Mouse (Mus musculus) intestine, embryonic 16.5 days (tissue): ENCODE results near the gene Slc13a3. TPM values are rescaled to one million over a fixed set of nuclear protein-coding genes. Genes with fewer than 3 reads are reported as not detected.

Source experiments
- ATAC-seq: fragments of 200-750 bp; cut with Nextera tagmentation; 2 replicates; pipeline ENCODE4 v1.8.0; 2017; ENCODE audit warnings: moderate TSS enrichment, moderate library complexity
- H3K27ac ChIP-seq: fragments of 300-500 bp; sonication (generic); 2 replicates; pipeline ENCODE4 v1.5.1; 2014; ENCODE audit warnings: mild to moderate bottlenecking, low read length
- H3K27me3 ChIP-seq: fragments of 300-500 bp; sonication (generic); replicated peaks from 2 replicates; pipeline ENCODE4 v1.6.1; 2014; ENCODE audit warnings: low read length, control low read depth, mixed read lengths; ENCODE audit not compliant: control insufficient read depth, insufficient read depth
- H3K36me3 ChIP-seq: fragments of 300-500 bp; sonication (generic); 2 replicates; pipeline ENCODE4 v1.6.1; 2014; ENCODE audit warnings: low read length, control low read depth; ENCODE audit not compliant: control insufficient read depth, insufficient read depth
- H3K4me1 ChIP-seq: fragments of 300-500 bp; sonication (generic); 2 replicates; pipeline ENCODE4 v1.6.1; 2014; ENCODE audit warnings: low read length, control low read depth, mixed read lengths; ENCODE audit not compliant: control insufficient read depth, insufficient read depth
- H3K4me2 ChIP-seq: fragments of 300-500 bp; sonication (generic); 2 replicates; pipeline ENCODE4 v1.6.1; 2014; ENCODE audit warnings: low read depth, low read length, control low read depth
- H3K4me3 ChIP-seq: fragments of 300-500 bp; sonication (generic); 2 replicates; pipeline ENCODE4 v1.5.1; 2014; ENCODE audit warnings: mild to moderate bottlenecking, low read length
- H3K9ac ChIP-seq: fragments of 300-500 bp; sonication (generic); 2 replicates; pipeline ENCODE4 v1.6.1; 2014; ENCODE audit warnings: low read depth, low read length
- H3K9me3 ChIP-seq: fragments of 300-500 bp; sonication (generic); 2 replicates; pipeline ENCODE4 v1.6.1; 2016; ENCODE audit warnings: low read length, control low read depth; ENCODE audit not compliant: control insufficient read depth
- WGBS: fragments of 180-500 bp; shearing (Covaris S2); extraction: QIAGEN DNeasy Blood & Tissue Kit; methylation state at CpG from one replicate; pipeline ENCODE4 v1.1.7; 2014; 5-methylcytosine and 5-hydroxymethylcytosine counted together
- polyA plus RNA-seq: library from polyadenylated mRNA; unstranded; fragments of >200 nt; fragmentation: Nextera tagmentation; extraction: Ambion mirVana; gene quantifications from 2 replicates; pipeline ENCODE4 v1.2.1, GENCODE M21; 2015

Gene Slc13a3
- polyA plus RNA-seq, 1 experiment from 2014 or later, result 0.56 TPM

DNA sequence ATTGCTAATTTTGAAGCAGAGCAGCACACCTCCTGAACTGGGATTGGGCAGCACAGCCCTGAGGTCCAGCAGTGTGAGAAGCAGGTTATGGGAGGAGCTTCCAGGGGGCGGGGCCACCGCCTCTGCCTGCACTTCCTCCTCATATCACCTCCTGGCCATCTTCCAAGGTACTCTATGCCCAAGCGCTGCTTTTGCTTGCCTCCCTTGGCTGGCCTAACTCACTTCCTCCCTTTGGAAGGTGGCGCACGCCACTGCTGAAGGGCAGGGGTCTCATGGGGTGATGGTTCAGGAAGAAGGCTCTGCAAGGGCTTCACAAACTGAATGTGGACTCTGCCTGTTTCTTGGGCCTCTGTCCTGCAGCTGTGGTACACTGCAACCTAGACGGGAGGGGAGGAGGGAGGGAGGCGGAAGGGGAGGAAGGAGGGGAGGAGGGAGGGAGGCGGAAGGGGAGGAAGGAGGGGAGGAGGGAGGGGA lies 105.9 kb downstream of the Slc13a3 start:
- Histone ChIP-seq H3K4me3 (peak overlapping the region; percentile 14; the same call in 1 of the 2 replicates), H3K9me3 (no peaks in the 10 kb centered on the region), H3K27me3 (peaks cover 9% of the 10 kb centered on the region; the same call in 1 of the 2 replicates), H3K4me2 (peak overlapping the region; percentile 37; the same call in 1 of the 2 replicates), H3K4me1 (peaks cover 13% of the 10 kb centered on the region), H3K36me3 (no peaks in the 10 kb centered on the region), H3K9ac (0 out of 2 replicates have a peak overlapping the region, but pooled peaks have one; percentile 33), H3K27ac (no peak overlapping the region)
- WGBS, result 10% methylated on average over 5 of the region's 8 CpGs
- ATAC-seq, result peak; percentile 83

DNA sequence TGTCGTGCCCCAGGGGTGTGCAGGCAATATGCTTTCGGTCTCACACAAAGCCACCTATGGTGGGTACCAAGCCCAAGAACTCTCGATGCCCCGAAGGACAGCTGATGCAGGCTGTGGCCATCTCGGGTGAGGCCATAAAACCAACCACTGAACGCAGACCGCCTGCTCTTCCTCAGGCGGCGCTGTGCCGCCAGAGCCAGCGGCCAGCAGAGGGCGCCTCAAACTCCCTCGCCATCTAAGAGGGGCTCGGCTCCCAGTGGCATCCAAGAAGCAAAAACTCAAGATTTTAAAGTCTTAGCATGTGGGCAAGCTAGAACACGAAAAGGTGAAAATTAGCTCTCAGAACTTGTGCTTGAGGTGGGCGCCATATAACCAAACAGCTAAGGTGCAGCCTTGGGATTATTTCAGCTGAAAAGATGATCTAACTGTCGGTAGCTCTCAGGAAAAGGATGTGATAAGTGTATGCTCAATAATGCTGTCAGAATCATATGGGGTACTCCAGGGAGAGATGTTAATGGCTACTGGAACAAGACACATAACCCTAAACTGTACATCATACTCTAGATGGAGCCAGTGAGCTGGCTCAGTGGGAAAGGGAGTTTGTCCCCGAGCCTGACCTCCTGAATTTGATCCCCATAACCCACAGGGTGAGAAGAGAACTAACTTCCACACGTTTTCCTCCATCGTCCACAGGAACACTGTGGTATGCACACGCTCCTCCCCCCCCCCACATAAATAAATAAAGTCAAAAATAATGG lies 108.5 kb downstream of the Slc13a3 start:
- 12% methylated on average over 21 of the region's 21 CpGs for WGBS
- Histone ChIP-seq H3K4me3 (no peak overlapping the region), H3K4me2 (no peak overlapping the region), H3K4me1 (peaks cover 13% of the 10 kb centered on the region), H3K27ac (no peak overlapping the region), H3K9ac (no peak overlapping the region), H3K36me3 (no peaks in the 10 kb centered on the region), H3K9me3 (no peaks in the 10 kb centered on the region), H3K27me3 (peaks cover 9% of the 10 kb centered on the region; the same call in 1 of the 2 replicates)
- no peak for ATAC-seq

DNA sequence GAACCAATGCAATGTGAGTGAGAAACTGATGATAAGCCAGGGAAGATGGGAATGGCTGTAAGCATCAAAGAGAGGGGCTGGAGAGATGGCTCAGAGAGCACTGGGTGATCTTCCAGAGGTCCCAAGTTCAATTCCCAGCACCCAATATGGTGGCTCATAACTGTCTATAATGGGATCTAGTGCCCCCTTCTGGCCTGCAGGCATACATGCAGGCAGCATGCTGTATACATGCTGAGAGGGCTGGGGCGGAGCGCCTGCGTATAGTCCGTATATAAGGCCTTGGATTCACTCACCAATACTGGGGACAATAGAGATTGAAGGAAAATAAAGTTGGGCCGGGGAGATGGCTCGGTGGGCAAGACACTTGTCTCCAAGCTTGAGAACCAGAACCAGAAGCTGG lies 109.7 kb downstream of the Slc13a3 start:
- Histone ChIP-seq H3K4me2 (no peak overlapping the region), H3K27me3 (peaks cover 4% of the 10 kb centered on the region; the same call in 1 of the 2 replicates), H3K4me1 (peaks cover 9% of the 10 kb centered on the region), H3K27ac (no peak overlapping the region), H3K9ac (no peak overlapping the region), H3K4me3 (no peak overlapping the region), H3K9me3 (no peaks in the 10 kb centered on the region), H3K36me3 (no peaks in the 10 kb centered on the region)
- 84% methylated on average over 6 of the region's 6 CpGs for WGBS
- no peak for ATAC-seq

DNA sequence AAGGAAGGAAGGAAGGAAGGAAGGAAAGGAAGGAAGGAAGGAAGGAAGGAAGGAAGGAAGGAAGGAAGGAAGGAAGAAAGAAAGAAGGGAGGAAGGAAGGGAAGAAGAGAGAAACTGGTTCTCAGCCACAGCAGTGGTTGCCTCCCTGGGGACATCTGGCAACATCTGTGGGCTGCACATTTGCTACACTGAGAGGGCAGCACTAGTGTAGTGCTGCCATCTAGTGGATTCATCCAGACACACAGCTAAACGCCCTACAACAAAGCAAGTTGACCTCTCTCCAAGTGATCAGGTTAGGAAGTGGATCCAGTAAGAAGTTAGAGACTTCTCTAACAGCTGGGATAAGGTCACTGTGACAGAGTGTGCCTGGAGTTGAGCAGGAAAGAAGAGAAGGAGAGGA lies 112.2 kb downstream of the Slc13a3 start:
- Histone ChIP-seq H3K27ac (no peak overlapping the region), H3K4me2 (no peak overlapping the region), H3K36me3 (no peaks in the 10 kb centered on the region), H3K4me3 (no peak overlapping the region), H3K27me3 (no peaks in the 10 kb centered on the region; the same call in 1 of the 2 replicates), H3K9ac (no peak overlapping the region), H3K9me3 (no peaks in the 10 kb centered on the region), H3K4me1 (no peaks in the 10 kb centered on the region)
- peak; percentile 66; the same call in 1 of the 2 replicates for ATAC-seq
- 0% methylated on average over 1 of the region's 1 CpGs for WGBS

Other genes with a start within 250 kb of the Slc13a3 start
- gene Cdh22, start 238.4 kb downstream of the Slc13a3 start, polyA plus RNA-seq, result 0.40 and 0.50 TPM in 2 replicates
- gene Slc35c2, start 185.4 kb downstream of the Slc13a3 start, polyA plus RNA-seq, result 135 and 154 TPM in 2 replicates
- gene Elmo2, start 146.8 kb downstream of the Slc13a3 start, polyA plus RNA-seq, result 63.5 and 67.2 TPM in 2 replicates
- 0.45 and 0.64 TPM in 2 replicates for gene Zfp663, start 104.5 kb downstream of the Slc13a3 start, polyA plus RNA-seq
- gene Zfp334, start 85.0 kb downstream of the Slc13a3 start, polyA plus RNA-seq, result 3.6 TPM in 2 replicates
- gene Ocstamp, start 72.8 kb downstream of the Slc13a3 start, polyA plus RNA-seq, result 1.1 TPM in 2 replicates
- gene Trp53rka, start 20.1 kb upstream of the Slc13a3 start, polyA plus RNA-seq, result 23.6 and 23.8 TPM in 2 replicates
- 4.0 and 5.3 TPM in 2 replicates for gene Slc2a10, start 30.6 kb upstream of the Slc13a3 start, polyA plus RNA-seq
- gene Eya2, start 121.8 kb upstream of the Slc13a3 start, polyA plus RNA-seq, result 0.33 and 1.2 TPM in 2 replicates